Mouse (Mus musculus) forebrain, embryonic 14.5 days (tissue): ENCODE measurements around the gene Anks1b. TPM values are rescaled to one million over a fixed set of nuclear protein-coding genes. Genes with fewer than 3 reads are reported as not detected.
A peak's percentile ranks its signal among the peaks of the same experiment; 100 is the strongest.

Source experiments
- ATAC-seq: fragments of 200-750 bp; cut with Nextera tagmentation; 2 replicates; pipeline ENCODE4 v1.8.0; 2017; ENCODE audit warnings: mild to moderate bottlenecking, moderate library complexity
- DNase-seq: peaks from one replicate; pipeline ENCODE4 v3.0.0-alpha.2; 2015; ENCODE audit warnings: low spot score
- H3K27ac ChIP-seq: fragments of 300-500 bp; sonication (generic); 2 replicates; pipeline ENCODE4 v1.5.1; 2014; ENCODE audit warnings: low read depth, mild to moderate bottlenecking, control low read depth, low read length, moderate library complexity
- H3K27me3 ChIP-seq: fragments of 300-500 bp; sonication (generic); replicated peaks from 2 replicates; pipeline ENCODE4 v1.6.1; 2014; ENCODE audit warnings: low read length, control low read depth, mixed read lengths; ENCODE audit not compliant: control insufficient read depth, insufficient read depth
- H3K36me3 ChIP-seq: fragments of 300-500 bp; sonication (generic); 2 replicates; pipeline ENCODE4 v1.6.1; 2014; ENCODE audit warnings: low read length, control low read depth; ENCODE audit not compliant: control insufficient read depth, insufficient read depth
- H3K4me1 ChIP-seq: fragments of 300-500 bp; sonication (generic); 2 replicates; pipeline ENCODE4 v1.6.1; 2014; ENCODE audit warnings: antibody characterized with exemption, low read length, control low read depth; ENCODE audit not compliant: control insufficient read depth, insufficient read depth
- H3K4me2 ChIP-seq: fragments of 300-500 bp; sonication (generic); 2 replicates; pipeline ENCODE4 v1.6.1; 2014; ENCODE audit warnings: mild to moderate bottlenecking, control low read depth, low read length
- H3K4me3 ChIP-seq: fragments of 300-500 bp; sonication (generic); 2 replicates; pipeline ENCODE4 v1.5.1; 2014; ENCODE audit warnings: low read depth, low read length, control low read depth
- H3K9ac ChIP-seq: fragments of 300-500 bp; sonication (generic); 2 replicates; pipeline ENCODE4 v1.6.1; 2014; ENCODE audit warnings: mild to moderate bottlenecking, low read length, control low read depth, moderate library complexity
- H3K9me3 ChIP-seq: fragments of 300-500 bp; sonication (generic); replicated peaks from 2 replicates; pipeline ENCODE4 v1.6.1; 2016; ENCODE audit warnings: low read length, control low read depth, mixed read lengths; ENCODE audit not compliant: control insufficient read depth
- WGBS: fragments of 180-500 bp; shearing (Covaris S2); extraction: QIAGEN DNeasy Blood & Tissue Kit; methylation state at CpG from one replicate; pipeline ENCODE4 v1.1.7; 2014; 5-methylcytosine and 5-hydroxymethylcytosine counted together
- polyA plus RNA-seq: library from polyadenylated mRNA; unstranded; fragments of >200 nt; fragmentation: Nextera tagmentation; extraction: Ambion mirVana; gene quantifications from 2 replicates; pipeline ENCODE4 v1.2.1, GENCODE M21; 2014

The Anks1b gene
- polyA plus RNA-seq, 1 experiment from 2014 or later: 36.0 TPM

GRCm38 (mm10) chr10:90169941-90170580, 296.8 kb downstream of the Anks1b start:
- H3K4me3 ChIP-seq: no peak overlapping the region
- no peak overlapping the region for H3K4me2 ChIP-seq
- H3K4me1 ChIP-seq: no peaks in the 10 kb centered on the region
- H3K9ac ChIP-seq: no peak overlapping the region
- ATAC-seq (no peak), DNase-seq (no peak)
- no peak overlapping the region for H3K27ac ChIP-seq
- H3K9me3 ChIP-seq: no peaks in the 10 kb centered on the region
- no peaks in the 10 kb centered on the region for H3K27me3 ChIP-seq
- H3K36me3 ChIP-seq: no peaks in the 10 kb centered on the region
- 89% methylated on average over 6 of the region's 6 CpGs for WGBS

DNA sequence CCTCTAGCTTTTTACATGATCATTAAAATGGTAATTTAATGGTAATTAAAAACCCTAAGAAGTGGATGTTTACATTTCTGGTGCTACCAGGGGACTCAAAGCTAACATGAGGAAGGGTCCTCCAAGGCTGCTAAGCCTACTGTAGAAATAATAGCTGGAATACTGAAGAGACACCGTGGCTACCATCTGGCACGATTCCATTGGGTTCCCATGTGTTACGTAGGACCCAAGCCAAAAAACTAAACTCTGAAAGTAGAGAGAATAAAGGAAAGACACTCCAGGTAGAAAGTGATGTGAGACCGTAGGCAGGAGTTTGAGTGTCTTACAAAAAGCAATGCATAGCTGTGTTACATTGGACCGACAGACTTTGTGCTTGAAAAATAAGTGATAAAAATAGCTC, 317.1 kb downstream of the Anks1b start:
- 43% methylated on average over 5 of the region's 5 CpGs for WGBS
- no peaks in the 10 kb centered on the region for H3K4me1 ChIP-seq
- no peak for ATAC-seq

DNA sequence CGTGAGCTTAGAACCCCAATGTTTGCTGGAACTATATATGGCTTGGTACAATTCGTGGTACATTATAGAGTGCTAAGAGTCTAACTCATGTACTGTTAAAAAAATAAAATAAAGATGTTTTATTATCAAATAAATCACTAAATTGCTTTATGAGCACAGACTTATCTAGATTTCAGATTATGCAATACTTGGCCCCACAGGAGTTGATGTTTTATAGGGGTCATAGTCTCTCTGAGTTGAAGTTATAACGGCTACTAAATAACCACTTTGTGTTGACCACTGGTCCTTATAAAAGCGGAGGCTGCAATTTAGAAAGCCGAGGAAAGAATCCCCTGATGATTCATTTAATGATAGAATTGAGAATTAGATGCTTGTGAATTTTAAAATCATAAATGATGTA, 323.6 kb downstream of the Anks1b start:
- H3K4me1 ChIP-seq: no peaks in the 10 kb centered on the region
- H3K27ac ChIP-seq: no peak overlapping the region
- no peak for DNase-seq
- ATAC-seq: no peak
- no peak overlapping the region for H3K4me2 ChIP-seq
- H3K4me3 ChIP-seq: no peak overlapping the region
- H3K27me3 ChIP-seq: no peaks in the 10 kb centered on the region
- no peaks in the 10 kb centered on the region for H3K36me3 ChIP-seq
- H3K9ac ChIP-seq: no peak overlapping the region
- 89% methylated on average over 5 of the region's 5 CpGs for WGBS
- no peaks in the 10 kb centered on the region for H3K9me3 ChIP-seq

More for the DNA sequence above, 317.1 kb downstream of the Anks1b start:
- Histone ChIP-seq H3K36me3 (no peaks in the 10 kb centered on the region), H3K4me3 (no peak overlapping the region), H3K27me3 (no peaks in the 10 kb centered on the region), H3K4me2 (no peak overlapping the region), H3K9ac (no peak overlapping the region), H3K27ac (no peak overlapping the region), H3K9me3 (no peaks in the 10 kb centered on the region)
- peak; percentile 37 for DNase-seq

DNA sequence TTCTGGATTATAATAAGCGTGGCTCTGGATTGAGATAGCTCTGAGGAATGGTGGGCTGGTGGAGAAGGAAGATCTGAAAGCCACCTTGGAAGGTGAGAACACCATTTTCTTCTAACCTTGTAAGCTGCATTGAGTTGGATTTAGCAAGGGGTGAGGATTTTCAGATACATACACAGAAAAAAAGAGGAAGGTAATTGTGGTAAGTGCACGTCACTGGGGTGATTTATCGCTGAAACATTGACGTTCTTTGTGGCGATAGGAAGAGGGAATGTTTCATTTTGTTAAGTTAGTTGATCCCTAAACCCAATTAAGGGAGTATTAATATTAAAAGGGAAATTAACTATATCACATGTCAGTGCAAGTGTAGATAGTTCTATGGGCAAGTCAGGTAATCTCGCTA, 336.7 kb downstream of the Anks1b start:
- ATAC-seq (no peak), DNase-seq (no peak)
- Histone ChIP-seq H3K27me3 (no peaks in the 10 kb centered on the region), H3K4me2 (no peak overlapping the region), H3K4me3 (no peak overlapping the region), H3K4me1 (no peaks in the 10 kb centered on the region), H3K27ac (no peak overlapping the region), H3K9me3 (no peaks in the 10 kb centered on the region), H3K9ac (no peak overlapping the region), H3K36me3 (no peaks in the 10 kb centered on the region)
- 92% methylated on average over 6 of the region's 6 CpGs for WGBS

GRCm38 (mm10) chr10:90220470-90220869, 347.2 kb downstream of the Anks1b start:
- 63% methylated on average over 3 of the region's 3 CpGs for WGBS
- Histone ChIP-seq H3K27ac (no peak overlapping the region), H3K4me1 (no peaks in the 10 kb centered on the region), H3K4me2 (no peak overlapping the region), H3K9me3 (no peaks in the 10 kb centered on the region), H3K9ac (no peak overlapping the region), H3K36me3 (no peaks in the 10 kb centered on the region), H3K4me3 (no peak overlapping the region), H3K27me3 (no peaks in the 10 kb centered on the region)
- DNase-seq (peak; percentile 60), ATAC-seq (no peak; the same call in 1 of the 2 replicates)

GRCm38 (mm10) chr10:90222793-90223495, 349.6 kb downstream of the Anks1b start:
- peak; percentile 37 for DNase-seq
- H3K27ac ChIP-seq: no peak overlapping the region

GRCm38 (mm10) chr10:90235273-90235672, 362.0 kb downstream of the Anks1b start:
- H3K9ac ChIP-seq: no peak overlapping the region
- DNase-seq (peak; percentile 24), ATAC-seq (no peak)
- no peak overlapping the region for H3K4me2 ChIP-seq
- H3K9me3 ChIP-seq: no peaks in the 10 kb centered on the region
- no peaks in the 10 kb centered on the region for H3K4me1 ChIP-seq
- no peak overlapping the region for H3K4me3 ChIP-seq
- no peaks in the 10 kb centered on the region for H3K27me3 ChIP-seq
- WGBS: 75% methylated on average over 3 of the region's 3 CpGs
- H3K36me3 ChIP-seq: no peaks in the 10 kb centered on the region
- H3K27ac ChIP-seq: no peak overlapping the region

More at GRCm38 (mm10) chr10:90222793-90223495, 349.6 kb downstream of the Anks1b start:
- ATAC-seq: no peak
- Histone ChIP-seq H3K4me3 (no peak overlapping the region), H3K27me3 (no peaks in the 10 kb centered on the region), H3K4me1 (no peaks in the 10 kb centered on the region), H3K4me2 (no peak overlapping the region), H3K9ac (no peak overlapping the region), H3K9me3 (no peaks in the 10 kb centered on the region), H3K36me3 (no peaks in the 10 kb centered on the region)
- WGBS: 87% methylated on average over 3 of the region's 3 CpGs

DNA sequence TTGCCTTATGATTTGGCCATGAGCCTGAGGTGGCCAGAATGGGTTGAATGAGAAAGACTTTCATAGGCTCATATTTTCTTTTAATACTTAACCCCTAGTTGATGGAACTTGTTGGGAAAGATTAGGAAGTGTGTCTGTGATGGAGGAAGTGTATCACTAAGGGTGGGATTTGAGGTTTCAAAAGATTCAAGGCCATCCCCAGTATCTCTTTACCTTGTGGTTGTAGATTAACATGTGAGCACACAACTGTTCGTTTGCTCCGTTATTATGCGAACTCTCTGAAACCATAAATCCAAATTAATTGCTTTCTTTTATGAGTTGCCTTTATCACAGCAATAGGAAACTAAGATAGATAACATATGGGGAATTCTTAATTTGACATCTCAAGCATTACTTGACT, 364.0 kb downstream of the Anks1b start:
- WGBS: 94% methylated on average over 3 of the region's 3 CpGs

More for the DNA sequence above, 364.0 kb downstream of the Anks1b start:
- H3K27ac ChIP-seq: no peak overlapping the region
- no peak for ATAC-seq
- H3K4me2 ChIP-seq: no peak overlapping the region
- no peaks in the 10 kb centered on the region for H3K4me1 ChIP-seq
- no peak overlapping the region for H3K4me3 ChIP-seq
- H3K9ac ChIP-seq: no peak overlapping the region
- no peaks in the 10 kb centered on the region for H3K9me3 ChIP-seq
- H3K27me3 ChIP-seq: no peaks in the 10 kb centered on the region
- DNase-seq: no peak
- no peaks in the 10 kb centered on the region for H3K36me3 ChIP-seq
